Mouse (Mus musculus): ENCODE measurements at regions not wholly inside any gene's neighbourhood (a gene's known extent, or its start where the extent isn't known, plus 50 kb on each side); places are given as distances from the start of the nearest gene placed in this dataset.

DNA sequence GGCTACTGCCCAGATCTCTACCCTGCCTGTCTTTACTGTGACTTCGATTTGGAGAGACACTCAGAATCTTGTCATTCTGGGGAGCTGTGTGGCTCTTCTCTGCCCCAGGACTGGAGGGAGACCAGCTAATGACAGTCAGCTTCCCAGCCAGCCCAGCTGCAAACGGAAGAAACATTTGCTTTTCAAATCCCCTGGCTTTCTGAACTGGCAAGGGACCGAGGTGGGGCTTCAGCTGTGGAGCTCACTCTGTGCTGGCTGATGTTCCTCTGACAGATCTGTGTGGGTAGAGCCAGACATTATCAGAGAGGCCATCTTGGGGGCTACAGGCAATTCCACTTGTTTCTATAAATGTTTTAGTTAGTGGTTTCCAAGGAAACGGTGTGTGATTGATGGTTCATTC is 54.0 kb upstream of the Slc35f3 start:
- no peaks in the 10 kb centered on the region for H3K4me1 ChIP-seq (ENCODE audit: control insufficient read depth in 1 of 2, insufficient read depth in 2 of 2, low read length in 2 of 2)
- H3K36me3 ChIP-seq (ENCODE audit: control insufficient read depth in 1 of 2, insufficient read depth in 2 of 2, low read length in 2 of 2) = no peaks in the 10 kb centered on the region
- H3K9ac ChIP-seq (ENCODE audit: control insufficient read depth, low read depth, low read length, poor library complexity, severe bottlenecking) = no peak overlapping the region
- no peak for TF ChIP-seq GABPA (IDR thresholded peaks at IDR 0.05; ENCODE audit: low read depth, low read length)
- no peak for DNase-seq (ENCODE audit: low read depth, low spot score)
- H3K4me3 ChIP-seq (ENCODE audit: control insufficient read depth in 1 of 2, insufficient read depth in 1 of 2, low read depth in 2 of 2, low read length in 2 of 2) = no peak overlapping the region
- H3K79me2 ChIP-seq (ENCODE audit: control insufficient read depth, insufficient read depth, low read length, poor library complexity) = no peaks in the 10 kb centered on the region
- H3K9me3 ChIP-seq (replicated peaks; ENCODE audit: insufficient read depth, low read length) = no peaks in the 10 kb centered on the region
- no peak overlapping the region for H3K27ac ChIP-seq (ENCODE audit: control insufficient read depth, low read depth, low read length)
- H3K27me3 ChIP-seq (ENCODE audit: control insufficient read depth in 1 of 2, insufficient read depth in 2 of 2, low read length in 2 of 2) = no peaks in the 10 kb centered on the region

All from MEL (cell line).